Mouse (Mus musculus): ENCODE results near the gene Gm597.

DNA sequence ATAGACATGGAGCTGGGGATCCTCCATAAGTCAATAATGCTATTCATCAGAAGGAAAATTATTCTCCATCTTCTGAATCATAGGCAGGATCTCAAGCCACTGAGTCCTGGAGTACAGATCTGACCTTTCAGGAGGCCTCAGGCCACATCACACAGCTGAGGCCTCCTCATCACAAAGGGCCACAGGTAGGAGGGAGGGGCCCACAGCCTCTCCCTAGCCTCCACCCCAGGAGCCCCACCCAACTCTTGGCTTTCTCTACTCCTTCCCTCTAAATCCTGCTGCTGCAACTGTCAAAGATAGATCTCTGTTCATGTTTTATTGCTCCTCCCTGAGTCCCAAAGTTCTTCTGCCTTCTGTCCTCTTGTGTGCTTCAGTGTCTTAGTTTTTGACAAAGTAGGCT lies at the start of gene Gm597:
- TF ChIP-seq CTCF (IDR thresholded peaks at IDR 0.05; ENCODE audit: insufficient read depth, low read length) = no peak
- no peak for TF ChIP-seq POLR2A (IDR thresholded peaks at IDR 0.05; ENCODE audit: borderline replicate concordance, extremely low read depth, low read depth, low read length)

All from lung, adult 2 months (tissue).